Mouse (Mus musculus) neural tube, embryonic 12.5 days (tissue): Measurements from ENCODE around the gene Itsn1. TPM values are rescaled to one million over a fixed set of nuclear protein-coding genes. Genes with fewer than 3 reads are reported as not detected.
A peak's percentile ranks its signal among the peaks of the same experiment; 100 is the strongest.

Experiments used
- ATAC-seq: fragments of 200-750 bp; cut with Nextera tagmentation; 2 replicates; pipeline ENCODE4 v1.8.0; 2017; ENCODE audit warnings: low read depth, mild to moderate bottlenecking, moderate TSS enrichment, moderate library complexity; ENCODE audit not compliant: low FRiP score
- H3K27ac ChIP-seq: fragments of 300-500 bp; sonication (generic); 2 replicates; pipeline ENCODE4 v1.5.1; 2016
- H3K27me3 ChIP-seq: fragments of 300-500 bp; sonication (generic); replicated peaks from 2 replicates; pipeline ENCODE4 v1.6.1; 2016; ENCODE audit warnings: mild to moderate bottlenecking
- H3K36me3 ChIP-seq: fragments of 300-500 bp; sonication (generic); 2 replicates; pipeline ENCODE4 v1.6.1; 2016; ENCODE audit warnings: mild to moderate bottlenecking
- H3K4me1 ChIP-seq: fragments of 300-500 bp; sonication (generic); 2 replicates; pipeline ENCODE4 v1.6.1; 2016
- H3K4me2 ChIP-seq: fragments of 300-500 bp; sonication (generic); replicated peaks from 2 replicates; pipeline ENCODE4 v1.6.1; 2016; ENCODE audit warnings: mild to moderate bottlenecking
- H3K4me3 ChIP-seq: fragments of 300-500 bp; sonication (generic); 2 replicates; pipeline ENCODE4 v1.5.1; 2016
- H3K9ac ChIP-seq: fragments of 300-500 bp; sonication (generic); 2 replicates; pipeline ENCODE4 v1.6.1; 2016; ENCODE audit warnings: mild to moderate bottlenecking
- H3K9me3 ChIP-seq: fragments of 300-500 bp; sonication (generic); 2 replicates; pipeline ENCODE4 v1.6.1; 2016; ENCODE audit warnings: mild to moderate bottlenecking
- WGBS: fragments of 180-500 bp; shearing (Covaris S2); methylation state at CpG from one replicate; pipeline ENCODE4 v1.1.7; 2016; 5-methylcytosine and 5-hydroxymethylcytosine counted together
- polyA plus RNA-seq: library from polyadenylated mRNA; unstranded; fragments of >200 nt; fragmentation: Nextera tagmentation; extraction: Ambion mirVana; gene quantifications from 2 replicates; pipeline ENCODE4 v1.2.1, GENCODE M21; 2016

Itsn1 gene
- polyA plus RNA-seq, 1 experiment from 2014 or later: 74.4 TPM

DNA sequence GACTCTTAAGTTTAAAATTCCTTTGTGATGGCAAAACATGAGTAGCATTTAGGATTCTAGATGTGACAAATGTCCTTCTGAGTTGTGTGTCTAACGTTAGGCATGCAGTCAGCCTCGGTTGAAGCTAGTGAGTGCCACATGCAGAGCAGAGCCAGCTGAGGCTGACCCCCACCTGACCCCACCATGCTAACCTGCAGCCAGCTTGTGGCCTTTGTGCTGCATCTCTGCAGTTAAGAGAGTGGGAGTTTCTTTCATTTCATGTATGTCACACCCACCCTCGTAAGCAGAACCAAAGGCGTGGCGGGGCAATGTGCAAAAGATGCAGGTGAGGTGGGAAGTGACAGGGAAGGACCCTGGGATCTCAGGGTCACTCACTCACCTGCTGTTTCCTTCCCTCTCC lies 98.4 kb downstream of the Itsn1 start:
- H3K36me3 ChIP-seq: peaks cover 52% of the 10 kb centered on the region
- 40% methylated on average over 5 of the region's 5 CpGs for WGBS
- no peak overlapping the region for H3K9ac ChIP-seq

DNA sequence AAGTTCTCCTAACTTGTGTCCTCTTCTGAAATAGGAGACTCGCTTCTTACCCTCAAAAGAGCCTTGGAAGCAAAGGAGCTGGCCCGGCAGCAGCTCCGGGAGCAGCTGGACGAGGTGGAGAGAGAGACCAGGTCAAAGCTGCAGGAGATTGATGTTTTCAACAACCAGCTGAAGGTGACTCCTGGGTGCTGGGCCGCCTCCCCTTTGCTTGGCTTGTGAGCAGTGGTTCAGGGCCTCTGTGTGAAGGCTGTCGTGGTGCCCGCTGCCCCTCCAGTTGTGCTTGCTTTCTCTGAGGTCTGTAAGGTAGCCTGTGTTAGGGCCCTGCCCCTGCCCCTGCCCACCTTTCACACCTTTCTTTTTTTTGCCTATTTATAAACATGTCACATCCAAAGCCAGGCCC lies 99.1 kb downstream of the Itsn1 start:
- Histone ChIP-seq H3K27me3 (no peaks in the 10 kb centered on the region), H3K9me3 (no peaks in the 10 kb centered on the region), H3K4me3 (no peak overlapping the region), H3K4me1 (peaks cover 26% of the 10 kb centered on the region), H3K4me2 (no peak overlapping the region), H3K36me3 (peaks cover 48% of the 10 kb centered on the region), H3K9ac (no peak overlapping the region), H3K27ac (no peak overlapping the region)
- ATAC-seq: no peak
- WGBS: 78% methylated on average over 7 of the region's 7 CpGs

More for the DNA sequence above, 98.4 kb downstream of the Itsn1 start:
- Histone ChIP-seq H3K27me3 (no peaks in the 10 kb centered on the region), H3K4me1 (peaks cover 26% of the 10 kb centered on the region), H3K4me2 (no peak overlapping the region), H3K9me3 (no peaks in the 10 kb centered on the region), H3K27ac (no peak overlapping the region), H3K4me3 (no peak overlapping the region)
- no peak for ATAC-seq

DNA sequence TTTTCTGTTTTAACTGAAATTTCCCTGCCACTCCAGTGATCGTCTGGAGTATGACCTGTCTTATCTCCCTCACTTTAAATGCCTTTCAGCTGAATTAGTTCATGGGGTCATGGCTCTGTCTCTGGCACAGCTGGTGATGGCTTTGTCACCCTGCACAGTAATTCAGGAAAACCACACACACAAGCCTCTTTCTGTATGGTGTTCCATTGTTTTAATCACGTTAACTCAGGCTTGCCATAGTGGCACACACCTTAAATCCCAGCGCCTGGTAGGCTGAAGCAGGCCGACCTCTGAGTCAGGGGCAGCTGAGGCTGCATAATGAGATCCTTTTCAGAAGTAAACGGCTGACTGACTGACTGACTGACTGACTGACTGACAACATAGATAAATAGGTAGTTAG lies 99.5 kb downstream of the Itsn1 start:
- no peak overlapping the region for H3K4me3 ChIP-seq
- H3K4me1 ChIP-seq: peaks cover 26% of the 10 kb centered on the region
- WGBS: 68% methylated on average over 5 of the region's 5 CpGs
- H3K27ac ChIP-seq: no peak overlapping the region
- no peak overlapping the region for H3K9ac ChIP-seq
- H3K4me2 ChIP-seq: no peak overlapping the region
- H3K36me3 ChIP-seq: peaks cover 48% of the 10 kb centered on the region
- H3K27me3 ChIP-seq: no peaks in the 10 kb centered on the region
- H3K9me3 ChIP-seq: no peaks in the 10 kb centered on the region
- ATAC-seq: no peak

DNA sequence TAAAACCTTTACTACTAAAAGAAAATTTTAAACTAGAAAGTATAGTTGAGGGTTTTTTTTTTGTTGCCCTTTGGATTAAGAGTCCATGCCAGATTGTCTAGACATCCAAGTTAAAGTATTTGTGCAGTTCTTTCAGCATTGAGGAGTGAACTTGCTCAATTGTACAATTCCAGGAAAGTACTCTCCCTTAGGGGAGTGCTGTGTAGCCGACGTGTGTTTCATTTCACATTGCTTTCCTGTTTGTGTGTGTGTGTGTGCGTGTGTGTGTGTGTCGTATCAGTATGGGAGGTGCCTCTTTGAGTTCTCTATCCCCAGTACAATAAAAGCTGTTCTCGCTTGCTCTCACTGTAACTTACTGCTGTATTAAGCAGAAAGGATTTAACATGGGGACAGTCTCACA lies 100.0 kb downstream of the Itsn1 start:
- Histone ChIP-seq H3K4me1 (peaks cover 29% of the 10 kb centered on the region), H3K27ac (no peak overlapping the region), H3K4me3 (no peak overlapping the region), H3K27me3 (no peaks in the 10 kb centered on the region), H3K9me3 (no peaks in the 10 kb centered on the region), H3K9ac (no peak overlapping the region), H3K36me3 (peaks cover 45% of the 10 kb centered on the region), H3K4me2 (no peak overlapping the region)
- 83% methylated on average over 5 of the region's 5 CpGs for WGBS
- ATAC-seq: no peak

DNA sequence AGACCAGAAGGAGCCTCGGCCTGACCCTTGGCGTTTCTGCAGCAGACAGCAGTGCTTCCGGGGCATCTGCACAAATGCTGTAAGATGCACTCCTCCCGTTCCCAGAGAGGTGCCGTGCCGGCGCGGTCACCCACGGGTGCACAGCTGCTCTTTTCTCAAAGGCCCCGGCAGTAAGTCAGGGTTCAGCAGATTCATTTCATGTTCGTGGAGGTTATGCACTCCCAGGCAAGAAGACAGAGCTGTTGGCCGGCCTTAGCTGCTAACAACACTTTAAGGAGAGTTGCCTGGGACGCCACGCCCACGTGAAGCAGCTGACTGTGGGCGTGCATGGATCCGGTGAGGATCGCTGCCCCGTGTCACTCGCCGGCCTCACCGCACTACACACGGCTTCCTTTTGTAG lies 101.2 kb downstream of the Itsn1 start:
- H3K9me3 ChIP-seq: no peaks in the 10 kb centered on the region
- peaks cover 42% of the 10 kb centered on the region for H3K36me3 ChIP-seq
- no peak overlapping the region for H3K4me2 ChIP-seq
- no peak overlapping the region for H3K4me3 ChIP-seq
- H3K27ac ChIP-seq: peak overlapping the region; percentile 7; the same call in 1 of the 2 replicates
- WGBS: 73% methylated on average over 23 of the region's 23 CpGs
- peaks cover 29% of the 10 kb centered on the region for H3K4me1 ChIP-seq
- H3K27me3 ChIP-seq: no peaks in the 10 kb centered on the region
- peak; percentile 33; the same call in 1 of the 2 replicates for ATAC-seq
- H3K9ac ChIP-seq: no peak overlapping the region

DNA sequence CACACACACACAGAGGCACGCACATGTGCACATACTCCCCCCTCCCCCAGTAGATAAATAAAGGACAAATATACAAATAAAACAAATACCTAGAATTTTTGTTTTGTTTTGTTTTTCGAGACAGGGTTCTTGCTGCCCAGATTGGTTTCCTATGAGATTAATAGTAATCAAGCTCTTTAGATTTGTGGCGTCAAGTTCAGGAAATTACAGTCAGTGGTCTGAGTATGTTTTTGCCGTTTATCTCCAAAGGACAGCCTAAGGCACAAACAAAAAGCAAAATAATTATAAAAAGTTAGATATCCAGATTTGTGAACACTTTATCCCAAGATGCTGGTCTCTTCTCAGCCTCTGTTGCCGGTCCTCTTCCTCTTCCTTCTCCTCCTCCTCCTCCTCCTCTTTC lies 104.0 kb downstream of the Itsn1 start:
- no peak for ATAC-seq
- 85% methylated on average over 5 of the region's 5 CpGs for WGBS
- Histone ChIP-seq H3K9ac (no peak overlapping the region), H3K27ac (no peak overlapping the region), H3K4me1 (peaks cover 42% of the 10 kb centered on the region), H3K36me3 (peaks cover 36% of the 10 kb centered on the region), H3K27me3 (no peaks in the 10 kb centered on the region), H3K4me3 (no peak overlapping the region), H3K4me2 (no peak overlapping the region), H3K9me3 (no peaks in the 10 kb centered on the region)

DNA sequence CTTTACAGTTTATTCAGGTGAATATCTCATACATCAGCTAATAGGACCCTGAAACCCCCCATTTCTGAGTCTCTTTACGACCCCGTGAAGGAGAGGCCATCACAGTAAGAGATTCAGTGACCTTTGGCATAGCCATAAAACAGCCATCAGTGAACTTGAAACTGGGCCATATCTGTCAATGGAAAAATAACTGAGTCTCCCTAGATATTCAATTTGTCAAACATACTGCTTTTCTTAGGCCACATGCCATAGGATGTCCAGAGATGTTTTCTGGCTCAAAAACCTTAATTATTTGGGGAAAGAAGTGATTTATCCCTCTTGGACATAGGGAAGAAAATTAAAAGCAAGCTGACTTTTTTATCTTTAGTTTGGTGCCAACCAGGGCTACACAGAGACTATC lies 104.5 kb downstream of the Itsn1 start:
- WGBS: 52% methylated on average over 2 of the region's 2 CpGs
- Histone ChIP-seq H3K27ac (no peak overlapping the region), H3K9ac (no peak overlapping the region), H3K4me2 (no peak overlapping the region), H3K4me1 (peaks cover 42% of the 10 kb centered on the region), H3K9me3 (no peaks in the 10 kb centered on the region), H3K27me3 (no peaks in the 10 kb centered on the region), H3K36me3 (peaks cover 35% of the 10 kb centered on the region), H3K4me3 (no peak overlapping the region)
- no peak for ATAC-seq

DNA sequence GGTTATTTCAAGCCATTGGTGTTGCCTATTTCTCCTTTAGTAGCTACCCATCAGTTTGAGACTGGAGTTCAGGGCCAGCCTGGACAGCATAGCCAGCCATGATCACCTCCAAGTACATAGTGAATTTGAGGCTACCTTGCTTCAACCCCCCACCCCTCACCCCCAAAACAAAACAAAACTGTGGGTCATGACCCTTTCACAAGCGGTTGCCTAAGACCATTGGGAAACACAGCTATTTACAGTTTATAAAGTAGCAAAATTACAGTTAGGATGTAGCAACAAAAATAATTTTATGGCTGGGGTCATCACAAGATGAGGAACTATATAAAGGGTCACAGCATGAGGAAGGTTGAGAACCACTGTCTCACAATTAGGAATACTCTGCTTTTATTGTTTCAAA lies 104.9 kb downstream of the Itsn1 start:
- Histone ChIP-seq H3K4me1 (peaks cover 46% of the 10 kb centered on the region), H3K27ac (no peak overlapping the region), H3K9me3 (no peaks in the 10 kb centered on the region), H3K4me2 (no peak overlapping the region), H3K4me3 (no peak overlapping the region), H3K27me3 (no peaks in the 10 kb centered on the region), H3K9ac (no peak overlapping the region), H3K36me3 (peaks cover 33% of the 10 kb centered on the region; the same call in 1 of the 2 replicates)
- 78% methylated on average over 1 of the region's 1 CpGs for WGBS
- ATAC-seq: no peak

DNA sequence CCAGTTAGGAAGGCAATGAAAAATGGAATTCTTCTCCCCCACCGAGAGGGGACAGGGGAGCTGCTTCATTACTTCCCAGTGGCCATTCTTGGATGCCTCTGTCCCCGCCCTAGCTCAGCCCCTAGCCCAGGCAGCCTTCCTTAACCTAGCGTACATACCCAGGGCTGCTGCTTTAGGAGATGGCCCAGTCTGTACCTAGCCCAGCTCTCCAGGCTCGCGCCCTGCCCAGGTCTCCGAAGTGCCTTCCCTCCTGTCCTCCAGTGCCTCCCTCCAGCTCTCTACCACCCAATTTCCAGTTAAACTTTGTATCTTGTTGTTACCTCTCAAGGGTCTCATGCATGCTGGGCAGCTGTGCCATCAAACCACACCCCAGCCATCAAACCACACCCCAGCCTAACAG lies 106.7 kb downstream of the Itsn1 start:
- H3K4me2 ChIP-seq: no peak overlapping the region
- ATAC-seq: no peak; the same call in 1 of the 2 replicates
- H3K36me3 ChIP-seq: peaks cover 30% of the 10 kb centered on the region
- peaks cover 43% of the 10 kb centered on the region for H3K4me1 ChIP-seq
- WGBS: 63% methylated on average over 6 of the region's 6 CpGs
- no peaks in the 10 kb centered on the region for H3K9me3 ChIP-seq
- H3K27me3 ChIP-seq: no peaks in the 10 kb centered on the region
- H3K9ac ChIP-seq: no peak overlapping the region
- H3K27ac ChIP-seq: peak overlapping the region; percentile 32; the same call in 1 of the 2 replicates
- no peak overlapping the region for H3K4me3 ChIP-seq

DNA sequence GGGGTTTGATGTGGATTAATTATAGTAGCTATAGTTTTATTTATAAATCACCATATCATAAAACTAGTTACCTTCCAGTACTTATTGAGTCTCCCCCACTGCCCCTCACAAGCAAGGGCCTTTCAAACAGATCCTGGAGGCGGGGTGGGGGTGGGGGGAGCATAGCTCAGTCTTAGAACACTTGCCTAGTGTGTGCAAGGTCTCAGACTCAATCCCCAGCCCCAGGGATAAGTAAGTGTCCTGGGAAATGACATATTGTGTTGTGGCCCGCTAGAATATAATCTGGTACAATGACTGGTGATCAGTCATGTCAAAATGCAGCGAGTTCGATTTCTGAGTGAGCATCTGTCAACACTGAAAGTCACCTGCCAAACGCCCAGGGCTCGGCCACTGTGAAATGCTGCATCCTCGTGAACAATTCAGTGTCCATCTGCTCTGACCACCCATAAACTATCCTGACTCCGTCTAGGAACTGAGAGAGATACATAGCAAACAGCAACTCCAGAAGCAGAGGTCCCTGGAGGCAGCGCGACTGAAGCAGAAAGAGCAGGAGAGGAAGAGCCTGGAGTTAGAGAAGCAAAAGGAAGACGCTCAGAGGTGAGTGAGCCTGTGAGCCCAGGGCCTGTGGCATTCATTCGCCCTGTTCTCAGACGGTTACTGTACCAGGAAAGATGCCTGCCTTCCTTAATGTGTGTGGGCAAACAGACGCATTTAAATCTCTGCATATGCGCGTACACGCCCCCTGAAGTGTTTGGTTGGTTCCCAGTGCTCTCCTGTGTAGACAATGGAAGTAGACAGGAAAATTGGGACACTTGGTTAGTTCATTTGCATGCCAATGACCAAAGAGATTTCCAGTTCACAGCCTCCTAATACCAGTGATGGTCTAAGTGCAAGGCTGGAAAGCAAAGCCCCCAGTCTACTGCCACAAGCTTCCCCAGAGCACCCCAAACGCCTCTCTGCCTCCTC lies 107.8 kb downstream of the Itsn1 start:
- peak overlapping the region; percentile 37 for H3K4me2 ChIP-seq
- H3K36me3 ChIP-seq: peaks cover 32% of the 10 kb centered on the region
- peak; percentile 77 for ATAC-seq
- H3K27ac ChIP-seq: peak overlapping the region; percentile 82
- no peak overlapping the region for H3K4me3 ChIP-seq
- peaks cover 43% of the 10 kb centered on the region for H3K4me1 ChIP-seq
- H3K9ac ChIP-seq: 0 out of 2 replicates have a peak overlapping the region, but pooled peaks have one; percentile 35
- no peaks in the 10 kb centered on the region for H3K9me3 ChIP-seq
- WGBS: 28% methylated on average over 18 of the region's 18 CpGs
- no peaks in the 10 kb centered on the region for H3K27me3 ChIP-seq

DNA sequence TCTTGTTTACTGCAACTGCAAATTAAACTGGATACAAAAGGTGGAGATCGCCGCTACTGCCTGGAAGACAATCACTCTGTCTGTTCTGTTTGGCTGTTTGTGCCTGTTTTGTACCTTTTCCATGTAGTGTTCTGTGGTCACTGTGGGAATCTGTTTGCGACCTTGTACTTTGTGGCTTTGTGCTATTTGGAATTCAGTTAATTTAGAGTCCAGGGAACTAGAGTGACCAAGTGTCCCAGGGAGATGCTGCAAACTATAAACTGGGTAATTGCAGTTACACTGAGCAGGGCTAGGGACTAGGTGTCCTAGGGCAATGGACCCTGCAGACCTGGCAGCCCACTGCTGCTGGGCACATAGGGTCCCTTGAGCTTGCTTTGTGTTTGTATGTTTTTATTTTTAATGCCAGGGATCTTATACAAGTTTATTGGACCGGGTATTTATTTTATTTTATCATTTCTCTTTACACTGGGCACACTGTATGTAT lies 108.5 kb downstream of the Itsn1 start:
- Histone ChIP-seq H3K4me2 (peak overlapping the region; percentile 37), H3K27ac (peak overlapping the region; percentile 82), H3K9me3 (no peaks in the 10 kb centered on the region), H3K4me1 (peaks cover 43% of the 10 kb centered on the region), H3K9ac (no peak overlapping the region), H3K36me3 (peaks cover 34% of the 10 kb centered on the region), H3K4me3 (no peak overlapping the region), H3K27me3 (no peaks in the 10 kb centered on the region)
- peak; percentile 56; the same call in 1 of the 2 replicates for ATAC-seq
- WGBS: 54% methylated on average over 4 of the region's 4 CpGs

DNA sequence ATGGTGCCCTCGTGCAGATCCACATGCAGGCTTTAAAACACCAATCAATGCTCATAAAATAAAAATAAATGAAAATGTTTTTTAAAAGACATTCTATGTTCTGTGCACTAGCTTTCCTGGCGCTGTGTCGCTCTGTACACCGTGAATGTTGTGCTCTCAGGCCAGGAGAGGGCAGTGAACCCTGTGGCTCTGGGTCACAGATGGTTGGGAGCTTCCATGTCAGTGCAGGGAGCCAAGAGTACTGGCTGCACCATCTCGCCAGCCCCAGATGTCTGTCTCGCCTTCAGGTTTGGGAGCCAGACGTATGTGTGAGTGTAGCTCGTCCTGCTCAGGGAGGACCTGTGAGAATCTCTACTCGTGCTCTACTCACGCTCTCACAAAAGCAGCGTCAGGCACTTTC lies 109.7 kb downstream of the Itsn1 start:
- 80% methylated on average over 11 of the region's 11 CpGs for WGBS
- Histone ChIP-seq H3K36me3 (peaks cover 43% of the 10 kb centered on the region), H3K27ac (no peak overlapping the region), H3K4me2 (no peak overlapping the region), H3K9ac (no peak overlapping the region), H3K27me3 (no peaks in the 10 kb centered on the region), H3K4me1 (peaks cover 43% of the 10 kb centered on the region), H3K4me3 (no peak overlapping the region), H3K9me3 (no peaks in the 10 kb centered on the region)
- ATAC-seq: no peak
